Mouse (Mus musculus): ENCODE results near the gene Olfr457.

GRCm38 (mm10) chr6:42470542-42470941, 5.6 kb downstream of the Olfr457 start:
- no peak for TF ChIP-seq POLR2A (IDR thresholded peaks at IDR 0.05; ENCODE audit: extremely low read depth, insufficient read depth, low read length)
- no peak for TF ChIP-seq CTCF (IDR thresholded peaks at IDR 0.05; ENCODE audit: extremely low read depth, insufficient read depth, low read length)
